In the genomic region with DNA sequence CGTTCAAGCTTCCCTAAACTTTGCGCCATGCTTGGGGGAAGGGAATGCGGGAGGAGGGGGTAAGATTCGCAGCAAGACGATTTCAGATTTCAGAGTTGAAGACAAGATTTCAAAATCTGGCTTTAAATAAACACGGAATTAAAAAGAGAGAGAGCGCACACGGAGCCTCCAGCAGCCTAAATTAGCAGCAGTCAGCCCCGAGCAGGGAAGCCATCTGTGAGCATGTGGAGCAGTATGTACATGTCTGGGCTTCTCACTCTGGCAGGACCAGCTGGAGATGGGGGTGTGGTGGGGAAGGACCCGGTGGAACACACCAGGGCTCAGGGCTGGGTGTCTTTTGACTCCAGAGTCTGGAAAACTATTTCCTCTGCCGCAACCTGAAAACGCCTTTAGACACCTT, we compare ENCODE assay signal across 8 mouse cellular contexts. TPM values are rescaled to one million over a fixed set of nuclear protein-coding genes. Genes with fewer than 3 reads are reported as not detected.
DNase-seq lines count a peak whose midpoint lies in the region; ATAC-seq and TF ChIP-seq lines count a peak whose summit lies in the region.

No protein-coding gene starts in this region.

- peak overlapping the region; percentile 98 for H3K27ac ChIP-seq in kidney, adult 2 months (ENCODE audit: insufficient read depth, low read depth, low read length)
- H3K27ac ChIP-seq in kidney, embryonic 14.5 days (ENCODE audit: low read depth, low read length): no peak overlapping the region
- peak overlapping the region; percentile 74; the same call in 1 of the 2 replicates for H3K27ac ChIP-seq in limb, embryonic 13.5 days
- H3K27ac ChIP-seq in thymus, adult 2 months (ENCODE audit: control insufficient read depth, insufficient read depth, low read length): no peak overlapping the region

- no peak for DNase-seq in kidney, adult 2 months
- DNase-seq in brain, adult 2 months (ENCODE audit: low read depth, low spot score): peak; percentile 94
- DNase-seq in frontal cortex, postnatal 14 days (ENCODE audit: low spot score in 2 of 2): peak; percentile 67 to 74
- DNase-seq in thymus, adult 2 months: no peak
- no peak for DNase-seq in thymus, postnatal 4 days
- no peak for DNase-seq in B cell, adult 2 months

- no peak overlapping the region for H3K4me2 ChIP-seq in kidney, embryonic 14.5 days (replicated peaks; ENCODE audit: low read depth, low read length)
- H3K4me2 ChIP-seq in limb, embryonic 13.5 days (replicated peaks): peak overlapping the region; percentile 16; the same call in 1 of the 2 replicates

- no peak overlapping the region for H3K4me3 ChIP-seq in kidney, adult 2 months (ENCODE audit: insufficient read depth, low read depth, low read length)
- H3K4me3 ChIP-seq in kidney, embryonic 14.5 days (ENCODE audit: low read length): no peak overlapping the region
- H3K4me3 ChIP-seq in limb, embryonic 13.5 days: no peak overlapping the region
- H3K4me3 ChIP-seq in thymus, adult 2 months (ENCODE audit: control insufficient read depth, insufficient read depth, low read length): no peak overlapping the region

- WGBS in kidney, adult 2 months: 55% methylated on average over 12 of the region's 12 CpGs
- whole genome bisulfite sequencing in kidney, embryonic 14.5 days: 63% methylated on average over 12 of the region's 12 CpGs
- 41% methylated on average over 12 of the region's 12 CpGs for WGBS in limb, embryonic 13.5 days
- WGBS in thymus, adult 2 months: 79% methylated on average over 12 of the region's 12 CpGs

- no peak for TF ChIP-seq CTCF in kidney, adult 2 months (conservative IDR thresholded peaks at IDR 0.05; ENCODE audit: insufficient read depth, insufficient read length, low read depth, low read length)
- TF ChIP-seq CTCF in thymus, adult 2 months (IDR thresholded peaks at IDR 0.05; ENCODE audit: borderline replicate concordance, control insufficient read depth, extremely low read depth, insufficient read depth, low read length, poor library complexity): no peak

- H3K27me3 ChIP-seq in kidney, adult 2 months (replicated peaks; ENCODE audit: control insufficient read depth, insufficient read depth, low read length): no peaks in the 10 kb centered on the region
- no peaks in the 10 kb centered on the region for H3K27me3 ChIP-seq in kidney, embryonic 14.5 days (ENCODE audit: control insufficient read depth, insufficient read depth, low read length)
- H3K27me3 ChIP-seq in limb, embryonic 13.5 days: peaks cover 6% of the 10 kb centered on the region; the same call in 1 of the 2 replicates
- H3K27me3 ChIP-seq in thymus, adult 2 months (ENCODE audit: control insufficient read depth, insufficient read depth, low read length): no peaks in the 10 kb centered on the region

- peaks cover 45% of the 10 kb centered on the region for H3K4me1 ChIP-seq in kidney, adult 2 months (ENCODE audit: control insufficient read depth, insufficient read depth, low read length)
- H3K4me1 ChIP-seq in kidney, embryonic 14.5 days (ENCODE audit: control insufficient read depth, insufficient read depth, low read length): peaks cover 52% of the 10 kb centered on the region
- H3K4me1 ChIP-seq in limb, embryonic 13.5 days: peaks cover 84% of the 10 kb centered on the region
- peaks cover 62% of the 10 kb centered on the region for H3K4me1 ChIP-seq in thymus, adult 2 months (replicated peaks; ENCODE audit: control insufficient read depth, insufficient read depth, low read length)

- H3K36me3 ChIP-seq in kidney, adult 2 months (ENCODE audit: control insufficient read depth, insufficient read depth, low read length): no peaks in the 10 kb centered on the region
- H3K36me3 ChIP-seq in kidney, embryonic 14.5 days (ENCODE audit: control insufficient read depth, insufficient read depth, low read length): no peaks in the 10 kb centered on the region; the same call in 1 of the 2 replicates
- H3K36me3 ChIP-seq in limb, embryonic 13.5 days: no peaks in the 10 kb centered on the region
- H3K36me3 ChIP-seq in thymus, adult 2 months (ENCODE audit: control insufficient read depth, insufficient read depth, low read length): no peaks in the 10 kb centered on the region

- H3K9ac ChIP-seq in kidney, embryonic 14.5 days (ENCODE audit: low read depth, low read length): no peak overlapping the region
- H3K9ac ChIP-seq in limb, embryonic 13.5 days: no peak overlapping the region

- H3K9me3 ChIP-seq in kidney, embryonic 14.5 days (ENCODE audit: control insufficient read depth, low read length): no peaks in the 10 kb centered on the region
- H3K9me3 ChIP-seq in limb, embryonic 13.5 days: no peaks in the 10 kb centered on the region

- ATAC-seq in kidney, embryonic 14.5 days (ENCODE audit: low FRiP score, low TSS enrichment): no peak
- ATAC-seq in limb, embryonic 13.5 days (ENCODE audit: low FRiP score, low read depth): no peak

- TF ChIP-seq POLR2A in kidney, adult 2 months (IDR thresholded peaks at IDR 0.05; ENCODE audit: low read depth, low read length): no peak
- no peak for TF ChIP-seq POLR2A in thymus, adult 2 months (IDR thresholded peaks at IDR 0.05; ENCODE audit: control insufficient read depth, extremely low read depth, insufficient read depth, low read length, poor library complexity)

RNA-seq across cellular contexts. Expression of gene Baiap2, which starts 5.3 kb away (rescaled TPM):
- 78.1 and 88.4 TPM in 2 replicates for polyA plus RNA-seq in kidney, adult 2 months (2012; rRNA removed)
- polyA plus RNA-seq in kidney, embryonic 14.5 days (2014; fragmentation: Nextera tagmentation; extraction: Ambion mirVana): 15.7 and 18.2 TPM in 2 replicates
- polyA plus RNA-seq in limb, embryonic 13.5 days (2015; fragmentation: Nextera tagmentation; extraction: Ambion mirVana): 16.6 and 16.8 TPM in 2 replicates
- polyA plus RNA-seq in thymus, adult 2 months (2012; rRNA removed): 53.7 and 59.8 TPM in 2 replicates

RNA-seq across cellular contexts. Expression of gene Chmp6, which starts 24.0 kb away (rescaled TPM):
- 97.2 and 106 TPM in 2 replicates for polyA plus RNA-seq in kidney, adult 2 months (2012; rRNA removed)
- polyA plus RNA-seq in kidney, embryonic 14.5 days (2014; fragmentation: Nextera tagmentation; extraction: Ambion mirVana): 87.1 and 94.0 TPM in 2 replicates
- 112 TPM in 2 replicates for polyA plus RNA-seq in limb, embryonic 13.5 days (2015; fragmentation: Nextera tagmentation; extraction: Ambion mirVana)
- 59.2 and 59.7 TPM in 2 replicates for polyA plus RNA-seq in thymus, adult 2 months (2012; rRNA removed)

Comparison
In these comparisons a context has a peak if more than half of its experiments do, and no peak if none do; other contexts are left out.
1. H3K27ac ChIP-seq: peak in kidney, adult 2 months (single experiment) and limb, embryonic 13.5 days (single experiment); none in kidney, embryonic 14.5 days (single experiment) and thymus, adult 2 months (single experiment).
2. DNase-seq: peak in brain, adult 2 months (single experiment) and frontal cortex, postnatal 14 days (2 of 2); none in kidney, adult 2 months (single experiment), thymus, adult 2 months (single experiment), thymus, postnatal 4 days (single experiment) and B cell, adult 2 months (0 of 2).